Mouse (Mus musculus): ENCODE data around the gene Kctd5. TPM values are rescaled to one million over a fixed set of nuclear protein-coding genes. Genes with fewer than 3 reads are reported as not detected.

Kctd5 gene
- total RNA-seq, 2 experiments from 2014 or later = 14.4 to 14.6 TPM

Small RNA genes within 50 kb of the gene (microRNA-seq; reads per million reads assigned to microRNA genes)
- gene Gm27700 = 0 reads per million in 2 experiments

Other genes starting within 250 kb of the Kctd5 start
- gene Elob, start 244.3 kb downstream of the Kctd5 start, total RNA-seq (2021) = 100 to 1,000 TPM; 339 to 355 TPM
- gene Prss33, start 237.4 kb downstream of the Kctd5 start, total RNA-seq (2021) = not detected
- gene Prss32, start 229.6 kb downstream of the Kctd5 start, total RNA-seq (2021) = not detected
- gene Prss41, start 229.3 kb downstream of the Kctd5 start, total RNA-seq (2021) = not detected
- gene Prss21, start 205.4 kb downstream of the Kctd5 start, total RNA-seq (2021) = not detected
- gene Dcpp1, start 192.6 kb downstream of the Kctd5 start, total RNA-seq (2021) = not detected
- not detected for gene Dcpp2, start 192.6 kb downstream of the Kctd5 start, total RNA-seq (2021)
- not detected for gene Dcpp3, start 156.0 kb downstream of the Kctd5 start, total RNA-seq (2021)
- not detected for gene Sbp, start 131.8 kb downstream of the Kctd5 start, total RNA-seq (2021)
- gene Sbpl, start 118.2 kb downstream of the Kctd5 start, total RNA-seq (2021) = not detected
- gene Prss30, start 92.9 kb downstream of the Kctd5 start, total RNA-seq (2021) = not detected
- gene Prss22, start 75.4 kb downstream of the Kctd5 start, total RNA-seq (2021) = not detected
- not detected for gene Prss27, start 35.3 kb downstream of the Kctd5 start, total RNA-seq (2021)
- 10 to 100 TPM; 46.2 to 47.8 TPM for gene Pdpk1, start 77.4 kb upstream of the Kctd5 start, total RNA-seq (2021)
- 10 to 100 TPM; 12.2 to 12.7 TPM for gene Amdhd2, start 90.3 kb upstream of the Kctd5 start, total RNA-seq (2021)
- gene Atp6v0c, start 96.2 kb upstream of the Kctd5 start, total RNA-seq (2021) = 100 to 1,000 TPM; 241 to 249 TPM
- gene Tbc1d24, start 132.1 kb upstream of the Kctd5 start, total RNA-seq (2021) = 1 to 10 TPM; 8.7 to 9.3 TPM
- gene Ntn3, start 136.0 kb upstream of the Kctd5 start, total RNA-seq (2021) = 1 to 10 TPM in 1 of 2 experiments, under 1 TPM in 1; 0.90 to 1.0 TPM
- gene Tedc2, start 147.4 kb upstream of the Kctd5 start, total RNA-seq (2021) = 1 to 10 TPM; 3.0 to 3.2 TPM
- gene Ccnf, start 178.0 kb upstream of the Kctd5 start, total RNA-seq (2021) = 1 to 10 TPM; 2.7 to 4.8 TPM